Mouse (Mus musculus): ENCODE measurements around the gene Cbx8.

GRCm38 (mm10) chr11:119075805-119076204 lies 35.0 kb upstream of the Cbx8 start:
- TF ChIP-seq CTCF (IDR thresholded peaks at IDR 0.05; ENCODE audit: low read depth, low read length), result no peak
- TF ChIP-seq TAL1 (conservative IDR thresholded peaks at IDR 0.05; ENCODE audit: low read depth, low read length), result no peak

Measured in G1E (cell line).